Mouse (Mus musculus): ENCODE measurements at regions not wholly inside any gene's neighbourhood (a gene's known extent, or its start where the extent isn't known, plus 50 kb on each side); places are given as distances from the start of the nearest gene placed in this dataset.

DNA sequence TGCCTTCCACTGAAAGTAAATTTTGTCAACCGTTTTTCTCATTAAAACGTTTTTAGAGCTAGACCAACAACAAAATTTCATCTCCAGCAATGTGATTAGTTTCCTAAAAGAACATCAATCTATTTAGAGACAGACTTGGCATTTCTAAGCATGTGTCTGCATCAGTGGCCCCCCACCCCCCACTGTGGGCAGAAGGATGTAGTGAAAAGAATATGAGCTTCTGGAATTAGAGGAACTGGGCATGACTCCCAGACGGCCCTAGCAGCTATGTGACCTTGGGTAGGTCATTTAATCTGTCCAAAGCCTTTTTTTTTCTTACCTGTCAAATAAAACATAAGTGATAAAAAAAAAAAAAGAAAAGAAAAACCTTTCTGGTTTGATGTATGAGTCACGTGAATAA lies 78.9 kb upstream of the Scel start:
- no peaks in the 10 kb centered on the region for H3K36me3 ChIP-seq (replicated peaks; ENCODE audit: control insufficient read depth, insufficient read depth, low read depth, low read length)
- no peaks in the 10 kb centered on the region for H3K9me3 ChIP-seq (replicated peaks; ENCODE audit: control insufficient read depth, low read length)
- no peak overlapping the region for H3K27ac ChIP-seq (replicated peaks; ENCODE audit: low read depth, low read length)
- no peak overlapping the region for H3K4me2 ChIP-seq (ENCODE audit: low read depth, low read length)
- H3K9ac ChIP-seq (replicated peaks; ENCODE audit: low read length): no peak overlapping the region
- DNase-seq (ENCODE audit: low spot score) (no peak), ATAC-seq (replicated peaks; ENCODE audit: insufficient number of reproducible peaks, low FRiP score, low TSS enrichment, low read depth) (no peak)
- 62% methylated on average over 4 of the region's 4 CpGs for WGBS
- no peaks in the 10 kb centered on the region for H3K27me3 ChIP-seq (ENCODE audit: control insufficient read depth, insufficient read depth, low read length)
- H3K4me3 ChIP-seq (ENCODE audit: low read depth, low read length): no peak overlapping the region
- no peaks in the 10 kb centered on the region for H3K4me1 ChIP-seq (ENCODE audit: control insufficient read depth, insufficient read depth, low read length)

DNA sequence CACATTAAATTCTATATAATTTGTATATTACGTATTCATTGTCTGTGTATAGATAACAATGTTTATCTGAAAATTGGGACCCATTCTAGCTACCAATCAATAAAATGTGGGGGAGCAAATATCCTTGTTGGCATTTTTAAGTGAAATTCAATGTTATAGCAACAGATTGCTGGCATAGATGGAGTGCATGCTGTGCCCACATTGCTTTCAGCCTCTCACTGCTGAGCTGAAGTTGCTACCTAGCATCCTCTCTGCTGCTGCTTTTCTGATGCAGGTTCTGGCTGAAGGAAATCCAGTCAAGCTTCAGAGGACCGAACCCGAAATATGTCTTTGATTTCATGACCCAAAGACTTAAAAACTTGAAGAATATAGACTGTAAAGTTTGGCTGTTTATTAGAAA lies 80.0 kb upstream of the Scel start:
- no peak overlapping the region for H3K4me3 ChIP-seq (ENCODE audit: low read depth, low read length)
- H3K9ac ChIP-seq (replicated peaks; ENCODE audit: low read length): no peak overlapping the region
- H3K27ac ChIP-seq (replicated peaks; ENCODE audit: low read depth, low read length): no peak overlapping the region
- H3K4me2 ChIP-seq (ENCODE audit: low read depth, low read length): no peak overlapping the region
- ATAC-seq (replicated peaks; ENCODE audit: insufficient number of reproducible peaks, low FRiP score, low TSS enrichment, low read depth): no peak
- no peaks in the 10 kb centered on the region for H3K4me1 ChIP-seq (ENCODE audit: control insufficient read depth, insufficient read depth, low read length)
- H3K36me3 ChIP-seq (replicated peaks; ENCODE audit: control insufficient read depth, insufficient read depth, low read depth, low read length): no peaks in the 10 kb centered on the region
- no peak for DNase-seq (ENCODE audit: low spot score)
- WGBS: 90% methylated on average over 3 of the region's 3 CpGs
- no peaks in the 10 kb centered on the region for H3K9me3 ChIP-seq (replicated peaks; ENCODE audit: control insufficient read depth, low read length)
- H3K27me3 ChIP-seq (ENCODE audit: control insufficient read depth, insufficient read depth, low read length): no peaks in the 10 kb centered on the region

DNA sequence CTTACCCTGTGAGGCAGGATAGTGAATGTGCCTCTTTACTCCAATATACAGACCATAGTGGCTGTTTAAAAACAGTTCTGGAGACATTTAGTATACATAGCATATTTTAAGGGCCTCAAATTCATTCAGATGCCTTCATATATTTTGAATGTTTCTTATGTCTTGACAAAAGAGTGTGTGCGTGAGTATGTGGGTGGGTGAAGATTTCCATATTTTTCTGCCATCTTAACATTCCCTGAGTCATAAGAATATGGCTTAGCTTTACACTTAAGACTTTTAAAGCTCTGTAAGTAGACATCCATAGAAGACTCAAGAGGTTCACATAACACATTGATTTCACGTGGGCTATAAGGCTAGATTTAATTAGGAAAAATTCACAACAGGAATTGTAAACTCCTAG lies 81.3 kb upstream of the Mycbp2 start:
- no peak overlapping the region for H3K4me2 ChIP-seq (ENCODE audit: low read depth, low read length)
- 91% methylated on average over 2 of the region's 2 CpGs for WGBS
- no peak for DNase-seq (ENCODE audit: low spot score)
- H3K9ac ChIP-seq (replicated peaks; ENCODE audit: low read length): no peak overlapping the region
- H3K4me3 ChIP-seq (ENCODE audit: low read depth, low read length): no peak overlapping the region
- no peaks in the 10 kb centered on the region for H3K4me1 ChIP-seq (ENCODE audit: control insufficient read depth, insufficient read depth, low read length)
- no peaks in the 10 kb centered on the region for H3K9me3 ChIP-seq (replicated peaks; ENCODE audit: control insufficient read depth, low read length)
- H3K27me3 ChIP-seq (ENCODE audit: control insufficient read depth, insufficient read depth, low read length): no peaks in the 10 kb centered on the region
- H3K27ac ChIP-seq (replicated peaks; ENCODE audit: low read depth, low read length): no peak overlapping the region
- H3K36me3 ChIP-seq (replicated peaks; ENCODE audit: control insufficient read depth, insufficient read depth, low read depth, low read length): no peaks in the 10 kb centered on the region
- no peak for ATAC-seq (replicated peaks; ENCODE audit: insufficient number of reproducible peaks, low FRiP score, low TSS enrichment, low read depth)

DNA sequence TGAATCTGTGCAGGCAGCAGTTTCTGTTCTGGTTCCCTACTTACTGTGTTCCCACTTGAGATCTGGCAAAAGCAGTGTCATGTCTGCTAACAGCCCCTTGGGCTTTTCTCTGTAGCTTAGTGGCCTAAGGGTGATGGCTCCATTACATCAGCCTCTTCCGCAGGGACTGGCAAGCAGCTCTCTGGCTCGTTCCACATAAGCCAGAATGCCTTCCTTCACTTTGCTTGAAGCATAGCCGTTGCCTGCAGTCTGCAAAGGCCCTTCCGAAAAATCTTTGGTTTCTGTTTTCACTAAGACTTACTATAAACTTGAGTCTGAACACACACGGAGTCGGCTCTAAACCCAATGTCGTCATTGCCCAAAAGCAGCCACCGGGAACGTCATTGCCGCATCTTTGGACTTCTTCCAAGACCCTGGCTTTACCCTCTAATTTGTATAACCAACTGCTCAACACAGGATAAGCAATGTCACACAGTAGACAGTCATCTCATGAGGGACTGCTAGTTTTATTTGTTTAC lies 74.8 kb upstream of the Mycbp2 start:
- no peak for ATAC-seq (replicated peaks; ENCODE audit: insufficient number of reproducible peaks, low FRiP score, low TSS enrichment, low read depth)
- Histone ChIP-seq H3K4me1 (ENCODE audit: control insufficient read depth, insufficient read depth, low read length) (no peaks in the 10 kb centered on the region), H3K27ac (replicated peaks; ENCODE audit: low read depth, low read length) (no peak overlapping the region), H3K9me3 (replicated peaks; ENCODE audit: control insufficient read depth, low read length) (no peaks in the 10 kb centered on the region), H3K27me3 (ENCODE audit: control insufficient read depth, insufficient read depth, low read length) (no peaks in the 10 kb centered on the region), H3K4me3 (ENCODE audit: low read depth, low read length) (no peak overlapping the region), H3K36me3 (replicated peaks; ENCODE audit: control insufficient read depth, insufficient read depth, low read depth, low read length) (no peaks in the 10 kb centered on the region), H3K9ac (replicated peaks; ENCODE audit: low read length) (no peak overlapping the region), H3K4me2 (ENCODE audit: low read depth, low read length) (no peak overlapping the region)
- 68% methylated on average over 10 of the region's 10 CpGs for WGBS
- DNase-seq (ENCODE audit: low spot score): no peak

DNA sequence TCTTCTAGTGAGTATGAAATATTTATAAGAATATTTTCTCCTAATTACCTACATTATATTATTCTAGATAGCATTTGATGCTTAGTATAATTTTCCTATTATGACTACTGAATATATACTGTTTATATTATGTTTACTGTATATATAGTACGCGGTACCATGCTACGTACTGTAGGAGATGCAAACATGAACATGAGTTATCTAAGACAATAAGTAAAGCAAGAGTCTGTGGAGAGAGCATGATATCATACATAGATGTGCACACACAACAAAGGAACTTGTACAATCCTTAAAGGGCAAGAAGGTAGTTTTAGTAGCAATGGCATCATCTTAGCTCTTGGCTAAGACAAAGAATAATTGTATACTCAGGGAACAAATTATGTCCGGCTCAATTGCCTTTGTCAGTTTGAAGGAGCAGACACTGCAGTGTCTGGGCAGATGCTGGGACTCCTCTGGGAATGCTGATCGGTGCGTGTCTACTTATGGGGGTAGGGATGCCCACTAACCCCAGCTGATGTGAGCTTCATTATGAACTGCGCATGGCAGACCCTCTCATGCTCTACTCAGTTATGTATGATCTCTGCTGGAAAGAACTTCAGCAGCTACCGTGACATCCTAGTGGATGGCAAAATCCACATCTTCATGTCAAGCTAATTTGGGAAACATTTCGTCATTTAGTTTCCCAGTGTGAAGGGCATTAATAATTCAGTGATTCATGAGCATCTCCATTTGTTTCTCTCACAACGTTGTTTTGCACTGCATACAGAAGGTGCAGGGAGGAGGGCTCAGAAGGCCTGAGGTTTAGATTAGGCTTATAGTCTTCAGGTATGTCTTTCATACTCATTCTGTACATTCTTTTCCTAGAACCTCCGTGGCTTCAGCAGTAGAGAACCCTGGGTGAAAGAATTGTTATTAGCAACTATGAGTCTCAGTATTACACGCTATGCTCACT lies 70.8 kb upstream of the Mycbp2 start:
- ATAC-seq (replicated peaks; ENCODE audit: insufficient number of reproducible peaks, low FRiP score, low TSS enrichment, low read depth) (0 out of 2 replicates have a peak, but pooled peaks have one; percentile 62), DNase-seq (ENCODE audit: low spot score) (no peak)
- Histone ChIP-seq H3K9ac (replicated peaks; ENCODE audit: low read length) (no peak overlapping the region), H3K36me3 (replicated peaks; ENCODE audit: control insufficient read depth, insufficient read depth, low read depth, low read length) (no peaks in the 10 kb centered on the region), H3K27me3 (ENCODE audit: control insufficient read depth, insufficient read depth, low read length) (no peaks in the 10 kb centered on the region), H3K4me1 (ENCODE audit: control insufficient read depth, insufficient read depth, low read length) (no peaks in the 10 kb centered on the region), H3K27ac (replicated peaks; ENCODE audit: low read depth, low read length) (no peak overlapping the region), H3K4me3 (ENCODE audit: low read depth, low read length) (no peak overlapping the region), H3K9me3 (replicated peaks; ENCODE audit: control insufficient read depth, low read length) (no peaks in the 10 kb centered on the region), H3K4me2 (ENCODE audit: low read depth, low read length) (no peak overlapping the region)
- 84% methylated on average over 12 of the region's 12 CpGs for WGBS

DNA sequence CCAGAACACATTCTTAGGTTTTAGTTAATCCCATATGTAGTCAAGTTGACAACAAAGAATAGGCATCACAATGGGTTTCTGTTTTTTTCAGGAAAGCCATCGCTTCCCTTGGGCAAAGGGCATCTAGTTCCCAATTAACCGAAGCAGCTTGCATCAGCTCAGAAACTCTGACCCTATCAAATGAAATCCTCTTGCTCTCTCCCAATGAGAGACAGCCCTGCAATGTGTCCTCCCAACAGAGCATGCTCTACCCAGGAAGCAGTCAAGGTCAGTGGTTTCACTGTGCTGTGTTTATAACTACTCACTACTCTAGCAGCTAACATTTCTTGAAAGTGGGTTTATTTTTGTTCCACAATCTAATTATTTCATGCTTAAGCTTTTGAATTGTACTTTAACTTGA lies 58.0 kb upstream of the Mycbp2 start:
- no peak overlapping the region for H3K4me3 ChIP-seq (ENCODE audit: low read depth, low read length)
- no peaks in the 10 kb centered on the region for H3K4me1 ChIP-seq (ENCODE audit: control insufficient read depth, insufficient read depth, low read length)
- H3K27ac ChIP-seq (replicated peaks; ENCODE audit: low read depth, low read length): no peak overlapping the region
- no peaks in the 10 kb centered on the region for H3K27me3 ChIP-seq (ENCODE audit: control insufficient read depth, insufficient read depth, low read length)
- H3K9me3 ChIP-seq (replicated peaks; ENCODE audit: control insufficient read depth, low read length): no peaks in the 10 kb centered on the region
- DNase-seq (ENCODE audit: low spot score) (no peak), ATAC-seq (replicated peaks; ENCODE audit: insufficient number of reproducible peaks, low FRiP score, low TSS enrichment, low read depth) (no peak)
- no peak overlapping the region for H3K9ac ChIP-seq (replicated peaks; ENCODE audit: low read length)
- H3K36me3 ChIP-seq (replicated peaks; ENCODE audit: control insufficient read depth, insufficient read depth, low read depth, low read length): no peaks in the 10 kb centered on the region
- 61% methylated on average over 2 of the region's 2 CpGs for WGBS
- H3K4me2 ChIP-seq (ENCODE audit: low read depth, low read length): no peak overlapping the region

DNA sequence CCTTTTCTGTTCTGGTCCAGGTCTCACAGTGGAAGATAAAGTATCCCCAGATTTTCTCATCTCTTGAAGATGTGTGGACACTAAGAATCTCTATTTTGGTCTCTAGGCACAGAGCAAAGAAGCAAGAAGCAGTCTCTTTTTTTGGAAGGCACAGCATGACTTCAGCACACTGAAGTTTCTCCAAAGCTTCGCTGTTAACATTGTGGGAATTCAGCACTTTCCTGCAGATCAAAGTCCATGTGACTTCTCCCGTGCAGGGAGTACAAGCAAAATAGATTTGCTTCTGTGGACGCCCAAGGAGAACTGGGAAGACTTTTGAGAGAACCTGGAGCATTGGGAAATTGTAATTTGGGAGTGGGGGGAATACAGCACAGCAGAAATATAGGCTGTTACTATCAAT lies 56.4 kb upstream of the Mycbp2 start:
- Histone ChIP-seq H3K4me2 (ENCODE audit: low read depth, low read length) (no peak overlapping the region), H3K4me1 (ENCODE audit: control insufficient read depth, insufficient read depth, low read length) (no peaks in the 10 kb centered on the region), H3K27me3 (ENCODE audit: control insufficient read depth, insufficient read depth, low read length) (no peaks in the 10 kb centered on the region), H3K36me3 (replicated peaks; ENCODE audit: control insufficient read depth, insufficient read depth, low read depth, low read length) (no peaks in the 10 kb centered on the region), H3K9me3 (replicated peaks; ENCODE audit: control insufficient read depth, low read length) (no peaks in the 10 kb centered on the region), H3K9ac (replicated peaks; ENCODE audit: low read length) (no peak overlapping the region), H3K27ac (replicated peaks; ENCODE audit: low read depth, low read length) (no peak overlapping the region), H3K4me3 (ENCODE audit: low read depth, low read length) (no peak overlapping the region)
- no peak for ATAC-seq (replicated peaks; ENCODE audit: insufficient number of reproducible peaks, low FRiP score, low TSS enrichment, low read depth)
- no peak for DNase-seq (ENCODE audit: low spot score)
- 69% methylated on average over 3 of the region's 3 CpGs for WGBS

DNA sequence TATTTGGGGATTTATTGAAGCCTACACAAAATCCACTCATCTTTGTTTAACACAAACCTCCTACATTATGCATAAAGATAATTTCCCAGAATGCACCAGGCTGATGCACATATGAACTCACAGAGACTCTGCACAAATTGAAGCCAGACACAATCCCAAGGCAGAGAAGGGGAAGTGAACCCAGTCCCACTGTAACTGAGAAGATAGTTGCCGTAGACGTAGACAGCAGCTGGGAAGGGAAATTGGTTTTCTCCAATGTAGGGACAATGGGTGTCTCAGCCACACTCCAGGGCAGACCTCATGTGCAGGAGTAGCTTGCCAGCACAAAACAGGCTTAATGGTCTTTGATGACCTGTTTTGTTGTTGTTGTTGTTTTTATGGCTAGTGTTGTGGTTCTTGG lies 55.4 kb upstream of the Mycbp2 start:
- H3K4me3 ChIP-seq (ENCODE audit: low read depth, low read length): no peak overlapping the region
- no peaks in the 10 kb centered on the region for H3K9me3 ChIP-seq (replicated peaks; ENCODE audit: control insufficient read depth, low read length)
- no peaks in the 10 kb centered on the region for H3K4me1 ChIP-seq (ENCODE audit: control insufficient read depth, insufficient read depth, low read length)
- no peak overlapping the region for H3K27ac ChIP-seq (replicated peaks; ENCODE audit: low read depth, low read length)
- no peak overlapping the region for H3K9ac ChIP-seq (replicated peaks; ENCODE audit: low read length)
- no peaks in the 10 kb centered on the region for H3K36me3 ChIP-seq (replicated peaks; ENCODE audit: control insufficient read depth, insufficient read depth, low read depth, low read length)
- ATAC-seq (replicated peaks; ENCODE audit: insufficient number of reproducible peaks, low FRiP score, low TSS enrichment, low read depth) (no peak), DNase-seq (ENCODE audit: low spot score) (no peak)
- no peaks in the 10 kb centered on the region for H3K27me3 ChIP-seq (ENCODE audit: control insufficient read depth, insufficient read depth, low read length)
- 69% methylated on average over 2 of the region's 2 CpGs for WGBS
- H3K4me2 ChIP-seq (ENCODE audit: low read depth, low read length): no peak overlapping the region
